In genomic region chr12:16717653-16718052, GRCm38 (mm10) we compare ENCODE assay signal across 8 mouse cellular contexts.
DNase-seq lines count a peak whose midpoint lies in the region; ATAC-seq and TF ChIP-seq lines count a peak whose summit lies in the region.
"Had no signal": no experiment of that assay in that cellular context is flagged by ENCODE, and none has a peak within 500 bp of the region (broad histone marks: within the 10 kb centered on the region; RNA-seq: fewer than 3 reads in every experiment).

No protein-coding gene starts in this region.

- no peak for TF ChIP-seq EP300 in liver, embryonic 14.5 days (IDR thresholded peaks at IDR 0.05; ENCODE audit: low read depth)

- no peak overlapping the region for H3K4me2 ChIP-seq in liver, embryonic 14.5 days (ENCODE audit: low read depth)

- peak; percentile 85 for TF ChIP-seq CTCF in liver, embryonic 14.5 days (IDR thresholded peaks at IDR 0.05; ENCODE audit: low read depth)
- TF ChIP-seq CTCF in cerebellum, adult 2 months (IDR thresholded peaks at IDR 0.05; ENCODE audit: borderline replicate concordance, insufficient read depth, low read depth, low read length): peak; percentile 81
- TF ChIP-seq CTCF in lung, adult 2 months (IDR thresholded peaks at IDR 0.05; ENCODE audit: insufficient read depth, low read length): peak; percentile 94

- 39% methylated on average over 1 of the region's 1 CpGs for WGBS in liver, embryonic 14.5 days (ENCODE audit: insufficient replicate concordance)
- WGBS in cerebellum, adult 2 months: 69% methylated on average over 1 of the region's 1 CpGs
- WGBS in lung, adult 2 months: 76% methylated on average over 1 of the region's 1 CpGs

- H3K4me1 ChIP-seq in liver, embryonic 14.5 days (replicated peaks; ENCODE audit: control insufficient read depth in 2 of 2, insufficient read depth in 2 of 2, low read length in 1 of 2): no peaks in the 10 kb centered on the region
- H3K4me1 ChIP-seq in cerebellum, adult 2 months (ENCODE audit: control insufficient read depth, insufficient read depth, low read length): peaks cover 9% of the 10 kb centered on the region
- no peaks in the 10 kb centered on the region for H3K4me1 ChIP-seq in lung, adult 2 months (ENCODE audit: control insufficient read depth, insufficient read depth, low read length)

- H3K36me3 ChIP-seq in liver, embryonic 14.5 days (replicated peaks; ENCODE audit: control insufficient read depth, insufficient read depth, low read depth): no peaks in the 10 kb centered on the region

- H3K9ac ChIP-seq in liver, embryonic 14.5 days (replicated peaks): no peak overlapping the region

- no peaks in the 10 kb centered on the region for H3K27me3 ChIP-seq in liver, embryonic 14.5 days (ENCODE audit: control insufficient read depth, insufficient read depth, low read length)
- H3K27me3 ChIP-seq in cerebellum, adult 2 months (ENCODE audit: control insufficient read depth, insufficient read depth, low read length): no peaks in the 10 kb centered on the region

- no peak for TF ChIP-seq POLR2A in cerebellum, adult 2 months (IDR thresholded peaks at IDR 0.05; ENCODE audit: borderline replicate concordance, insufficient read depth, low read length)
- TF ChIP-seq POLR2A in lung, adult 2 months (IDR thresholded peaks at IDR 0.05; ENCODE audit: borderline replicate concordance, extremely low read depth, low read depth, low read length): no peak

- no peak for DNase-seq in liver, embryonic 14.5 days (ENCODE audit: low read depth in 3 of 3, low spot score in 3 of 3)
- DNase-seq in liver (no peak), NIH3T3 (ENCODE audit: low read depth) (peak; percentile 57)
- DNase-seq in cerebellum, adult 2 months: peak; percentile 20 to 30
- peak; percentile 23 for DNase-seq in gastrocnemius, postnatal 14 days
- DNase-seq in lung, adult 2 months: peak; percentile 24
- peak; percentile 68 for DNase-seq in testis, postnatal 10 days (ENCODE audit: low spot score)

- H3K9me3 ChIP-seq in liver, embryonic 14.5 days (ENCODE audit: control insufficient read depth, low read length): no peaks in the 10 kb centered on the region

- ATAC-seq in liver, embryonic 14.5 days (ENCODE audit: insufficient read depth): no peak

- H3K4me3 ChIP-seq in liver, embryonic 14.5 days (ENCODE audit: insufficient read depth in 1 of 2, low read depth in 2 of 2, low read length in 2 of 2): no peak overlapping the region
- H3K4me3 ChIP-seq in cerebellum, adult 2 months (replicated peaks; ENCODE audit: insufficient read depth, low read depth, low read length): no peak overlapping the region
- H3K4me3 ChIP-seq in lung, adult 2 months (replicated peaks; ENCODE audit: extremely low read depth, low read depth, low read length): no peak overlapping the region
- H3K4me3 ChIP-seq: myocyte had no signal

- intact Hi-C loops in gastrocnemius, postnatal 14 days (cut with DNase I; ENCODE audit: low total_unique reads): loop anchor here (2.0 to 5.0 kb wide), 2 partner anchors 40 to 89 kb away; no protein-coding TSS in a partner anchor

- no peak overlapping the region for H3K27ac ChIP-seq in liver, embryonic 14.5 days
- no peak overlapping the region for H3K27ac ChIP-seq in cerebellum, adult 2 months (ENCODE audit: insufficient read depth, low read length)

Comparison
In these comparisons a context has a peak if more than half of its experiments do, and no peak if none do; other contexts are left out.
1. DNase-seq: peak in NIH3T3 (single experiment), cerebellum, adult 2 months (2 of 2), gastrocnemius, postnatal 14 days (single experiment), lung, adult 2 months (single experiment) and testis, postnatal 10 days (single experiment); none in liver, embryonic 14.5 days (0 of 3) and liver (single experiment).
2. Peak in every context shown above with its lines, with median percentiles within 50 percentile points of each other: CTCF ChIP-seq.